28 mouse cellular contexts compared by ENCODE assay signal in the genomic region with DNA sequence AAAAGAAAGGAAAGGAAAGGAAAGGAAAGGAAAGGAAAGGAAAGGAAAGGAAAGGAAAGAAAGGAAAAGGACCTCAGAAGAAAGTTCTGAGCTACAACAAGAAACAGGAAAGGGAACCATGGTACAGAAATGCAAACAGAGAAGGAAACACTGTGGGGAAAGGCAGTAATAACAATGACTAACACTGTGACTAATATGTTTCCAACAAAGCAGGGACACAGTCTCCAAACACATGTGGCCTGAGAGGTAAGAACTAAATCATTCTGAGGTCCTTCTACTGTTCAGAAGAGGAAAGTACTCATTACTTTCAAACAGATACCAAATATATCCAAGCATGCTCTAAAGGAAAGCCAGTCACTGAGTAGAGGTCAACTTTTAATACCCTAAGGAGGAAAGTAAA. TPM values are rescaled to one million over a fixed set of nuclear protein-coding genes. Genes with fewer than 3 reads are reported as not detected.
DNase-seq lines count a peak whose midpoint lies in the region; ATAC-seq and TF ChIP-seq lines count a peak whose summit lies in the region.
"Had no signal": no experiment of that assay in that cellular context is flagged by ENCODE, and none has a peak within 500 bp of the region (broad histone marks: within the 10 kb centered on the region; RNA-seq: fewer than 3 reads in every experiment).

No protein-coding gene starts in this region.

- H3K9me3 ChIP-seq in embryonic facial prominence, embryonic 15.5 days (replicated peaks), result no peaks in the 10 kb centered on the region
- no peaks in the 10 kb centered on the region for H3K9me3 ChIP-seq in embryonic facial prominence, embryonic 10.5 days
- H3K9me3 ChIP-seq: heart, embryonic 12.5 days; hindbrain, embryonic 10.5 days; limb, embryonic 12.5 days; megakaryocyte, embryonic 14.5 days; neural tube, embryonic 15.5 days had no signal

- H3K4me2 ChIP-seq in embryonic facial prominence, embryonic 15.5 days (replicated peaks), result no peak overlapping the region
- peak overlapping the region; percentile 64 for H3K4me2 ChIP-seq in myocyte (ENCODE audit: low read depth)
- H3K4me2 ChIP-seq: embryonic facial prominence, embryonic 13.5 days; heart, embryonic 12.5 days; limb, embryonic 12.5 days; liver, embryonic 11.5 days; neural tube, embryonic 15.5 days had no signal

- H3K4me1 ChIP-seq in embryonic facial prominence, embryonic 15.5 days, result no peaks in the 10 kb centered on the region
- no peaks in the 10 kb centered on the region for H3K4me1 ChIP-seq in embryonic facial prominence, embryonic 10.5 days
- H3K4me1 ChIP-seq: embryonic facial prominence, embryonic 13.5 days; hindbrain, embryonic 10.5 days; limb, embryonic 12.5 days; neural tube, embryonic 15.5 days had no signal

- no peak for ATAC-seq in embryonic facial prominence, embryonic 15.5 days (ENCODE audit: insufficient number of reproducible peaks, low FRiP score, low TSS enrichment, low read depth)
- peak; percentile 54 for ATAC-seq in Patski
- ATAC-seq in megakaryocyte, adult 5-6 weeks (ENCODE audit: poor library complexity, severe bottlenecking), result no peak
- ATAC-seq: forebrain, embryonic 14.5 days; hindbrain, postnatal 0 days; liver, postnatal 0 days; midbrain, embryonic 16.5 days had no signal

- TF ChIP-seq POLR2A in myocyte (IDR thresholded peaks at IDR 0.05; ENCODE audit: insufficient read length, low read depth), result no peak

- CTCF ChIA-PET in Patski (lab: Charles Lee), result interaction anchor here (0.9 kb wide), 1 partner anchor 10 kb away, joined by 3 read pairs; no protein-coding TSS in a partner anchor

- no peak overlapping the region for H3ac ChIP-seq in myocyte (ENCODE audit: control insufficient read depth, insufficient read length)

- H3K4me3 ChIP-seq in embryonic facial prominence, embryonic 15.5 days (replicated peaks), result no peak overlapping the region
- H3K4me3 ChIP-seq in embryonic facial prominence, embryonic 10.5 days, result no peak overlapping the region
- H3K4me3 ChIP-seq in myocyte, result no peak overlapping the region
- H3K4me3 ChIP-seq: embryonic facial prominence, embryonic 13.5 days; heart, embryonic 12.5 days; hindbrain, embryonic 10.5 days; limb, embryonic 12.5 days; neural tube, embryonic 15.5 days had no signal

- H3K36me3 ChIP-seq in embryonic facial prominence, embryonic 15.5 days, result no peaks in the 10 kb centered on the region
- no peaks in the 10 kb centered on the region for H3K36me3 ChIP-seq in embryonic facial prominence, embryonic 10.5 days (replicated peaks)
- H3K36me3 ChIP-seq in myocyte (ENCODE audit: control insufficient read depth, insufficient read depth), result no peaks in the 10 kb centered on the region
- H3K36me3 ChIP-seq: embryonic facial prominence, embryonic 13.5 days; heart, embryonic 12.5 days; hindbrain, embryonic 10.5 days; limb, embryonic 12.5 days; neural tube, embryonic 15.5 days had no signal

- no peaks in the 10 kb centered on the region for H3K27me3 ChIP-seq in embryonic facial prominence, embryonic 15.5 days
- H3K27me3 ChIP-seq in embryonic facial prominence, embryonic 10.5 days (replicated peaks; ENCODE audit: low read depth, poor library complexity, severe bottlenecking), result no peaks in the 10 kb centered on the region
- H3K27me3 ChIP-seq in Patski (no peaks in the 10 kb centered on the region), myocyte (ENCODE audit: control insufficient read depth, insufficient read depth, insufficient read length) (no peaks in the 10 kb centered on the region)
- H3K27me3 ChIP-seq: embryonic facial prominence, embryonic 13.5 days; heart, embryonic 12.5 days; limb, embryonic 12.5 days; neural tube, embryonic 15.5 days had no signal

- 0 out of 2 replicates have a peak overlapping the region, but pooled peaks have one; percentile 39 for H3K27ac ChIP-seq in embryonic facial prominence, embryonic 15.5 days (replicated peaks)
- no peak overlapping the region for H3K27ac ChIP-seq in embryonic facial prominence, embryonic 10.5 days (replicated peaks)
- H3K27ac ChIP-seq: embryonic facial prominence, embryonic 13.5 days; hindbrain, embryonic 10.5 days; hindbrain, postnatal 0 days; limb, embryonic 12.5 days; neural tube, embryonic 15.5 days had no signal

- no peak for DNase-seq in embryonic facial prominence, embryonic 10.5 days (ENCODE audit: low spot score)
- DNase-seq in 416B (ENCODE audit: low read depth) (peak; percentile 58), Patski (ENCODE audit: low read depth, low spot score) (no peak)
- DNase-seq in spleen, postnatal 14 days (ENCODE audit: low spot score in 2 of 2), result no peak
- DNase-seq in left cerebral cortex, adult 18-20 months (ENCODE audit: low spot score in 2 of 2), result no peak
- DNase-seq: adrenal gland, postnatal 36 days; B cell, adult 2 months; cerebellum, adult 18-20 months; cerebellum, postnatal 25 days; gastrocnemius, postnatal 10 days; heart, adult 11 months; heart, postnatal 10 days; kidney, adult 18-20 months; liver, postnatal 0 days; lung, postnatal 10 days had no signal

- no peaks in the 10 kb centered on the region for H3K79me2 ChIP-seq in myocyte (ENCODE audit: control insufficient read depth, insufficient read depth)

- H3K9ac ChIP-seq in embryonic facial prominence, embryonic 15.5 days, result no peak overlapping the region
- H3K9ac ChIP-seq: embryonic facial prominence, embryonic 13.5 days; heart, embryonic 12.5 days; limb, embryonic 12.5 days; liver, postnatal 0 days; neural tube, embryonic 15.5 days had no signal

- in situ Hi-C loops in Patski (cut with MboI; ENCODE audit: low pct_unique_long_range_greater_than_20kb), result no loop called here

- POLR2A ChIA-PET in Patski (lab: Charles Lee), result no interaction called here

- TF ChIP-seq CTCF in Patski (IDR thresholded peaks at IDR 0.05), result no peak

TF ChIP-seq in myocyte, 11 proteins besides CTCF, POLR2A, EP300 and RAD21:
- TF ChIP-seq USF1 (IDR thresholded peaks at IDR 0.05; ENCODE audit: low read depth) (no peak), CEBPB (IDR thresholded peaks at IDR 0.05; ENCODE audit: insufficient read depth, poor library complexity, severe bottlenecking) (no peak), REST (IDR thresholded peaks at IDR 0.05; ENCODE audit: insufficient read depth, insufficient read length) (no peak), MAX (IDR thresholded peaks at IDR 0.05; ENCODE audit: low read depth) (no peak), MYOG (IDR thresholded peaks at IDR 0.05; ENCODE audit: control insufficient read depth in 1 of 3, insufficient read depth in 1 of 3, insufficient read length in 2 of 3, low read depth in 2 of 3) (no peak), SRF (IDR thresholded peaks at IDR 0.05; ENCODE audit: control insufficient read depth, insufficient read length, low read depth) (no peak), TCF12 (IDR thresholded peaks at IDR 0.05; ENCODE audit: insufficient read depth, poor library complexity, severe bottlenecking) (no peak), MYOD1 (IDR thresholded peaks at IDR 0.05; ENCODE audit: control insufficient read depth in 1 of 3, insufficient read length in 2 of 3, low read depth in 2 of 3) (no peak), POLR2AphosphoS2 (IDR thresholded peaks at IDR 0.05; ENCODE audit: insufficient read length, low read depth) (no peak), E2F4 (IDR thresholded peaks at IDR 0.05; ENCODE audit: insufficient read depth) (no peak), TCF3 (IDR thresholded peaks at IDR 0.05; ENCODE audit: insufficient read length, low read depth) (no peak)

RNA-seq across cellular contexts. Expression of gene Rrp1b, which starts 41.8 kb away (rescaled TPM):
- polyA plus RNA-seq in embryonic facial prominence, embryonic 15.5 days (2015; fragmentation: Nextera tagmentation; extraction: Ambion mirVana), result 56.1 and 57.9 TPM in 2 replicates
- polyA plus RNA-seq in embryonic facial prominence, embryonic 10.5 days (2016; fragmentation: Nextera tagmentation; extraction: Ambion mirVana), result 109 and 122 TPM in 2 replicates
- 29.2 TPM for polyA plus RNA-seq in Patski (2021)
- polyA plus RNA-seq in myocyte (2012; fragmentation: generic; extraction: Trizol), result 13.1 TPM
- total RNA-seq in left cerebral cortex, adult 18-20 months (2021), result 10 to 100 TPM; 19.5 to 19.7 TPM
- total RNA-seq in megakaryocyte, adult 5-6 weeks (2015), result 16.8 and 18.9 TPM in 2 replicates
- total RNA-seq in megakaryocyte, adult 5-6 weeks (2017), result 18.3 and 19.1 TPM in 2 replicates

RNA-seq across cellular contexts. Expression of gene Hsf2bp, which starts 42.0 kb away (rescaled TPM):
- polyA plus RNA-seq in embryonic facial prominence, embryonic 15.5 days (2015; fragmentation: Nextera tagmentation; extraction: Ambion mirVana), result 1.1 and 1.5 TPM in 2 replicates
- polyA plus RNA-seq in embryonic facial prominence, embryonic 10.5 days (2016; fragmentation: Nextera tagmentation; extraction: Ambion mirVana), result 0.44 and 0.54 TPM in 2 replicates
- 0.64 TPM for polyA plus RNA-seq in Patski (2021)
- polyA plus RNA-seq in myocyte (2012; fragmentation: generic; extraction: Trizol), result 4.9 TPM
- 1 to 10 TPM in 1 of 2 experiments, under 1 TPM in 1; 0.72 to 1.8 TPM for total RNA-seq in left cerebral cortex, adult 18-20 months (2021)
- total RNA-seq in megakaryocyte, adult 5-6 weeks (2015), result not detected in 2 replicates
- not detected in 2 replicates for total RNA-seq in megakaryocyte, adult 5-6 weeks (2017)
